Mouse (Mus musculus): ENCODE measurements around the gene Iqcc. TPM values are rescaled to one million over a fixed set of nuclear protein-coding genes. Genes with fewer than 3 reads are reported as not detected.

The Iqcc gene
- polyA plus RNA-seq, 1 experiment from 2014 or later, result 21.3 TPM

DNA sequence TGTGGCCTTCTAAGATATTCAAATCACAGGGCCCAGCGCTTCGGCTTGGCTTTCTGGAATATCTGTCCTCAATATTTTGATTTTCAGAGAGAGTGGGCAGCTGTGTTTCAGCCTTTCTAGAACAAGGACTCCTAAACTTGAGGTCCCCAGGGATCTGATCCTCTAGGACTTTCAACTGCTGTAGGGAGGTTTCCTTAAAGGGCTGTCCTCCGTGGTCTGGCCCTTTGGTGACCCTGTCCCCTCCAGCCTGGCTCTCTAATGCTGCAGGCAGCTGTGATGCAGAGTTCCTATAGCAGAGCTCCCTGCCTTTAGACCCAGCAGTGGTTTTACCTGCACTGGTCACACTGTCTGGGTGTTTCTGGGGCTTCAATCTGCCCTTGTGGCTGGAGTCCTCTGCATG, 2.3 kb downstream of the Iqcc start:
- no peak for DNase-seq (ENCODE audit: low spot score, missing footprints)
- ATAC-seq (ENCODE audit: low FRiP score), result no peak
- peaks cover 8% of the 10 kb centered on the region for H3K4me1 ChIP-seq (ENCODE audit: control insufficient read depth, insufficient read depth, low read length)
- WGBS, result 87% methylated on average over 3 of the region's 3 CpGs
- H3K36me3 ChIP-seq (ENCODE audit: control insufficient read depth, insufficient read depth, low read length), result no peaks in the 10 kb centered on the region
- no peak overlapping the region for H3K4me3 ChIP-seq (ENCODE audit: low read depth, low read length)
- H3K9ac ChIP-seq (ENCODE audit: low read length), result no peak overlapping the region
- no peaks in the 10 kb centered on the region for H3K9me3 ChIP-seq (ENCODE audit: control insufficient read depth, low read length)
- H3K27me3 ChIP-seq (ENCODE audit: control insufficient read depth, insufficient read depth, low read length), result no peaks in the 10 kb centered on the region
- H3K27ac ChIP-seq (ENCODE audit: low read depth, low read length), result no peak overlapping the region
- no peak overlapping the region for H3K4me2 ChIP-seq

DNA sequence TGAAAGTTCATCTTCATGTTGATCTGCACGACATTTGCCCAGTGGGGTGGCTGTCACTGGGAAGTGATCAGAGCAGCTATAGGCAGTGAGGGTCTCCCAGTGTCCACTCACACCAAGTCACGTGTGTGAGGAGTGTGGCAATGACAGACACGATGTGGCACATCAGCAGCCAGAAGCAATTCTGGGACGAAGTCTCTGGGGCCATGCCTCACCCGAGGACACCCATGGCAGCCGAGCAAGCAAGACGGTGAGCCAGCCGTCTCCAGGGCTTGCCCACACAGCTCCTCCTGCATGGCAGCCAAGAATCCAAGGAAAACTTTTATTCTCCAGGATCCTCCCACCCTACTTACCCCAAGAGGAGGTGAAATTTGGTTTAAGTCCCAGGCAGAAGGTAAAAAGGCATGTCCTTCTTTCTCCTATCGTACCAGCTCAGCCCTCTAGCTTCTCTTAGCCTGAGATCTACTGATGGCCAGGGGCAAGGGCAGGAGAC, 3.1 kb downstream of the Iqcc start:
- 90% methylated on average over 9 of the region's 9 CpGs for WGBS
- Histone ChIP-seq H3K27me3 (ENCODE audit: control insufficient read depth, insufficient read depth, low read length) (no peaks in the 10 kb centered on the region), H3K27ac (ENCODE audit: low read depth, low read length) (no peak overlapping the region), H3K4me1 (ENCODE audit: control insufficient read depth, insufficient read depth, low read length) (peaks cover 8% of the 10 kb centered on the region), H3K9me3 (ENCODE audit: control insufficient read depth, low read length) (no peaks in the 10 kb centered on the region), H3K36me3 (ENCODE audit: control insufficient read depth, insufficient read depth, low read length) (no peaks in the 10 kb centered on the region), H3K4me3 (ENCODE audit: low read depth, low read length) (no peak overlapping the region), H3K4me2 (no peak overlapping the region), H3K9ac (ENCODE audit: low read length) (no peak overlapping the region)
- no peak for DNase-seq (ENCODE audit: low spot score, missing footprints)
- ATAC-seq (ENCODE audit: low FRiP score), result no peak

- Histone ChIP-seq H3K4me1 (ENCODE audit: control insufficient read depth, insufficient read depth, low read length) (peaks cover 5% of the 10 kb centered on the region), H3K9ac (ENCODE audit: low read length) (no peak within 1 kb of the TSS), H3K36me3 (ENCODE audit: control insufficient read depth, insufficient read depth, low read length) (no peaks in the 10 kb centered on the region), H3K27ac (ENCODE audit: low read depth, low read length) (no peak within 1 kb of the TSS), H3K27me3 (ENCODE audit: control insufficient read depth, insufficient read depth, low read length) (no peaks in the 10 kb centered on the region), H3K4me3 (ENCODE audit: low read depth, low read length) (no peak within 1 kb of the TSS), H3K9me3 (ENCODE audit: control insufficient read depth, low read length) (no peaks in the 10 kb centered on the region), H3K4me2 (no peak within 1 kb of the TSS)
- WGBS, result 85% methylated on average over 6 of the region's 6 CpGs
- no peak for ATAC-seq (ENCODE audit: low FRiP score)
- no peak for DNase-seq (ENCODE audit: low spot score, missing footprints)
Observed at GRCm38 (mm10) chr4:129614093-129614492, 4.8 kb downstream of the Iqcc start, which contains the start of gene Dcdc2b. TSS of gene Dcdc2b (minus strand) at chr4:129614257.

GRCm38 (mm10) chr4:129610472-129610871, 8.4 kb downstream of the Iqcc start:
- WGBS, result 79% methylated on average over 4 of the region's 4 CpGs
- Histone ChIP-seq H3K4me1 (ENCODE audit: control insufficient read depth, insufficient read depth, low read length) (no peaks in the 10 kb centered on the region), H3K27ac (ENCODE audit: low read depth, low read length) (no peak overlapping the region), H3K27me3 (ENCODE audit: control insufficient read depth, insufficient read depth, low read length) (no peaks in the 10 kb centered on the region), H3K9ac (ENCODE audit: low read length) (no peak overlapping the region), H3K9me3 (ENCODE audit: control insufficient read depth, low read length) (no peaks in the 10 kb centered on the region), H3K36me3 (ENCODE audit: control insufficient read depth, insufficient read depth, low read length) (peaks cover 12% of the 10 kb centered on the region), H3K4me2 (no peak overlapping the region), H3K4me3 (ENCODE audit: low read depth, low read length) (no peak overlapping the region)
- ATAC-seq (ENCODE audit: low FRiP score), result peak; percentile 15; the same call in 1 of the 2 replicates
- DNase-seq (ENCODE audit: low spot score, missing footprints), result no peak

DNA sequence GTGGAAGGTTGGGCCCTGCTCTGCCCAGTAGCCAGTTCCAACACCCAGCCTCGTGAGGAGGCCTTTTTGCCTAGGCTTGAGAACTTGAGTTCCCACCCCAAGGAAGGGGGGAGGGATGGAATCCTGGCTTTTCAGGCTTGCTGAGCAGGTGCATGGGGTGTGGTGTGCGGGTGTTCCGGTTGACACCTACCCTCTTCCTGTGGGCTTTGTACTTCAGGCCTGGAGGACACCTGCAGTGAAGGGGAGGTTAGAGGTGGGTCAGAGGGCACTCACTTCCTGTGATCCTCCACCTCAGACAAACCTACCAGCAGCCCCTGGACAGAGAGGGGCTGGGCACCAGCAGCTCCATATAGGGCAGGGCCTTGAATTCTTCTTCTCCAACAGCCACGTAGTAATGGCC, 8.9 kb downstream of the Iqcc start:
- Histone ChIP-seq H3K9me3 (ENCODE audit: control insufficient read depth, low read length) (no peaks in the 10 kb centered on the region), H3K9ac (ENCODE audit: low read length) (no peak overlapping the region), H3K4me3 (ENCODE audit: low read depth, low read length) (no peak overlapping the region), H3K27me3 (ENCODE audit: control insufficient read depth, insufficient read depth, low read length) (no peaks in the 10 kb centered on the region), H3K36me3 (ENCODE audit: control insufficient read depth, insufficient read depth, low read length) (peaks cover 12% of the 10 kb centered on the region), H3K4me2 (no peak overlapping the region), H3K27ac (ENCODE audit: low read depth, low read length) (no peak overlapping the region), H3K4me1 (ENCODE audit: control insufficient read depth, insufficient read depth, low read length) (no peaks in the 10 kb centered on the region)
- WGBS, result 85% methylated on average over 4 of the region's 4 CpGs
- ATAC-seq (ENCODE audit: low FRiP score), result 0 out of 2 replicates have a peak, but pooled peaks have one; percentile 6
- no peak for DNase-seq (ENCODE audit: low spot score, missing footprints)

GRCm38 (mm10) chr4:129609139-129609631, 9.7 kb downstream of the Iqcc start:
- Histone ChIP-seq H3K27me3 (ENCODE audit: control insufficient read depth, insufficient read depth, low read length) (no peaks in the 10 kb centered on the region), H3K4me1 (ENCODE audit: control insufficient read depth, insufficient read depth, low read length) (no peaks in the 10 kb centered on the region), H3K4me2 (no peak overlapping the region), H3K9ac (ENCODE audit: low read length) (no peak overlapping the region), H3K4me3 (ENCODE audit: low read depth, low read length) (no peak overlapping the region), H3K36me3 (ENCODE audit: control insufficient read depth, insufficient read depth, low read length) (peaks cover 14% of the 10 kb centered on the region), H3K27ac (ENCODE audit: low read depth, low read length) (no peak overlapping the region), H3K9me3 (ENCODE audit: control insufficient read depth, low read length) (no peaks in the 10 kb centered on the region)
- peak; percentile 18; the same call in 1 of the 2 replicates for ATAC-seq (ENCODE audit: low FRiP score)
- 81% methylated on average over 12 of the region's 12 CpGs for WGBS
- no peak for DNase-seq (ENCODE audit: low spot score, missing footprints)

DNA sequence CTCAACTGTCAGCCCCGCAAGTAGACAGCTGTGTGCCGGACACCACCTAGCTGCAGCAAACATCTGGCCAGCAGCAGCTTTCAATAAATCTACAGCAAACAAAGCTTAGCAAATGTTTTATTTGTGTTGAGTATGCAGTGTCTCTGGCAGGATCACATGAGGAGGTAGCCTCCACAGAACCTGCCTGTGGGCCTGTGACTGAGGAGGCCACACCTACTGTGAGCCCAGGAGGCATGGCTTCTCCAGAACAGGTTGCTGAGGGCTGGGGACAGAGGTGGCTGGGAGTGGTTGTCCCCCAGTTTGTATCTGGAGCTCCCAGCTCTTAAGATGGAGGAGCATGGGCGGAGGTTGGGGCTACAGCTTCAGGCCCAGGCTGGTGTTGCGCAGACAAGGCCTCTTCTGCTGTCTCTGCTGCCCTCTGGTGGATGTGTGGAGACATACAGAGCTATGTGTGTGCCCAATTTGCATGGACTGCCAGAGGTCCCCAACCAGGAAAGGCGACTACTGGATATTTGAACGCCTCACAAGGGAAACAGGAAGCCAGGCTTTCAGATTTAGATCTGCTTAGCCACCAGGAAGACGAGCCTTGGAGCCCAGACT, 10.4 kb downstream of the Iqcc start:
- DNase-seq (ENCODE audit: low spot score, missing footprints), result peak; percentile 93
- peaks cover 14% of the 10 kb centered on the region for H3K36me3 ChIP-seq (ENCODE audit: control insufficient read depth, insufficient read depth, low read length)

GRCm38 (mm10) chr4:129600233-129601158, 18.4 kb downstream of the Iqcc start, which contains the start of the genes Eif3i and Tmem234:
TSS of gene Eif3i (minus strand) at chr4:129600648.
TSS of gene Tmem234 (plus strand) at chr4:129600668.
- under 1% methylated on average over 74 of the region's 74 CpGs for WGBS
- Histone ChIP-seq H3K4me2 (peak within 1 kb of the TSS; percentile 88), H3K27ac (ENCODE audit: low read depth, low read length) (peak within 1 kb of the TSS; percentile 48), H3K9ac (ENCODE audit: low read length) (peak within 1 kb of the TSS; percentile 97), H3K36me3 (ENCODE audit: control insufficient read depth, insufficient read depth, low read length) (peaks cover 6% of the 10 kb centered on the region; the same call in 1 of the 2 replicates), H3K27me3 (ENCODE audit: control insufficient read depth, insufficient read depth, low read length) (no peaks in the 10 kb centered on the region), H3K4me3 (ENCODE audit: low read depth, low read length) (peak within 1 kb of the TSS; percentile 99), H3K4me1 (ENCODE audit: control insufficient read depth, insufficient read depth, low read length) (peaks cover 14% of the 10 kb centered on the region), H3K9me3 (ENCODE audit: control insufficient read depth, low read length) (no peaks in the 10 kb centered on the region)
- ATAC-seq (ENCODE audit: low FRiP score) (peak; percentile 89), DNase-seq (ENCODE audit: low spot score, missing footprints) (peak; percentile 98)

More for the DNA sequence above, 10.4 kb downstream of the Iqcc start:
- Histone ChIP-seq H3K27ac (ENCODE audit: low read depth, low read length) (no peak overlapping the region), H3K4me2 (no peak overlapping the region), H3K9ac (ENCODE audit: low read length) (no peak overlapping the region), H3K9me3 (ENCODE audit: control insufficient read depth, low read length) (no peaks in the 10 kb centered on the region), H3K4me1 (ENCODE audit: control insufficient read depth, insufficient read depth, low read length) (no peaks in the 10 kb centered on the region), H3K4me3 (ENCODE audit: low read depth, low read length) (no peak overlapping the region), H3K27me3 (ENCODE audit: control insufficient read depth, insufficient read depth, low read length) (no peaks in the 10 kb centered on the region)
- WGBS, result 38% methylated on average over 7 of the region's 7 CpGs
- ATAC-seq (ENCODE audit: low FRiP score), result peak; percentile 77

Data from midbrain, embryonic 11.5 days (tissue).